Mouse (Mus musculus) hematopoietic stem cell, adult 5-6 weeks (primary cell): ENCODE measurements at regions not wholly inside any gene's neighbourhood (a gene's known extent, or its start where the extent isn't known, plus 50 kb on each side); places are given as distances from the start of the nearest gene placed in this dataset.

ENCODE experiments used
- ATAC-seq, 2 experiments: fragments of 125-278 bp in 1 of 2; replicated peaks in 1 of 2; 2 replicates each; pipeline ENCODE4 v1.8.0; 2016 to 2017; ENCODE audit warnings: inconsistent platforms in 2 of 2, mild to moderate bottlenecking in 2 of 2, moderate number of reproducible peaks in 2 of 2, low read depth in 1 of 2, moderate TSS enrichment in 1 of 2; ENCODE audit not compliant: low FRiP score in 2 of 2, poor library complexity in 2 of 2, severe bottlenecking in 2 of 2, insufficient read depth in 1 of 2, low TSS enrichment in 1 of 2

- no peak for ATAC-seq
Measured at GRCm38 (mm10) chr13:3715019-3715418, 81.2 kb downstream of the Asb13 start.

DNA sequence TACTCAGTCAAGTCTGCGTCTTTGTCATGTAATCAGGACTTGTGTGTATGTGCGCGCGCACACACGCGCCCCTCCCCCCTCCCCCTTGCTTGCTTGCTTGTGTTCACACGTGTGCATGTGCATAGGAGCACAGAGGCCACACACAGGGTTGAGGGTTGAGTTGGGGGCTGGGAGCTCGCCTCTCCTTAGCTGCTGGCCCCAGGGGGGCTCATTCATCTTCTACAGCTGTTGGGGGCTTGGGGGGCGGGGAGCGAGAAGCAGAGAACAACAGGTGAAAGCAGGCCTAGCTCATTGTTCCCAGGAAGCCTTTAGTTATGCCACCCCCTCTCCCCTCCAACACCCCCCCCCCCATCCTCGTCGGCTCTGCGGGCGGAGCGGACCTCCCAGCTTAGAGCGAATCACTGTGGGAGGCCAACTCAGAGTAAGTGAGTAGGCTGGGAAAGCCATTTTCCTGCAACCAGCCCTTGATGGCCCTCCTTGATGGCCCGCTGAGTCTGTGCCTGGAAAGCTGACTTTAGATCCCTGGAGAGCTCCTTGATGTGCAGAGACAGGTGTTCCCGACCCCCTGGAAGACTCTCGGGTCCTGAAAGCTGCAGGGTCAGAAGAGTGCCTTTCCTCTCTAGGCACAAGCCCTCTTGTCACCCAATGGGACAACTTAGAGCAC is 78.8 kb downstream of the Asb13 start:
- no peak for ATAC-seq

DNA sequence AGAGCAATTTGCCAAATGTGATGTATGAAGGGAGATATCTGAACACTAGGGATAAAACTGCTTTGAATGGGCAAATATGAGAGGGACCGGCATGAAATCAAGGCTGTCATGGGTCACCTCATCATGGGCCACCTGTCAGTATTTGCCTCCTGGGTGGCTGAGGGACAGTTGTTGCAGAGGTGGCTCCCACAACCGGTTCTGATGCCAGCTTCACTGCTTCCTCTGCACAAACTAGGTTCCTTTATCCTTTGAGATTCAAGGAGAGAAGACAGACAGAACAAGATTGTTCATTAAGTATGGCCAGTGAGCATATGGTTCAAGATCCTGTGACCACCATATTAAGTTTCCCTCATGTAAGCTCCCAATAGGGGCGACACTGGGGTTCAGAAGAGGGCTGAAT is 78.3 kb downstream of the Asb13 start:
- ATAC-seq = no peak

DNA sequence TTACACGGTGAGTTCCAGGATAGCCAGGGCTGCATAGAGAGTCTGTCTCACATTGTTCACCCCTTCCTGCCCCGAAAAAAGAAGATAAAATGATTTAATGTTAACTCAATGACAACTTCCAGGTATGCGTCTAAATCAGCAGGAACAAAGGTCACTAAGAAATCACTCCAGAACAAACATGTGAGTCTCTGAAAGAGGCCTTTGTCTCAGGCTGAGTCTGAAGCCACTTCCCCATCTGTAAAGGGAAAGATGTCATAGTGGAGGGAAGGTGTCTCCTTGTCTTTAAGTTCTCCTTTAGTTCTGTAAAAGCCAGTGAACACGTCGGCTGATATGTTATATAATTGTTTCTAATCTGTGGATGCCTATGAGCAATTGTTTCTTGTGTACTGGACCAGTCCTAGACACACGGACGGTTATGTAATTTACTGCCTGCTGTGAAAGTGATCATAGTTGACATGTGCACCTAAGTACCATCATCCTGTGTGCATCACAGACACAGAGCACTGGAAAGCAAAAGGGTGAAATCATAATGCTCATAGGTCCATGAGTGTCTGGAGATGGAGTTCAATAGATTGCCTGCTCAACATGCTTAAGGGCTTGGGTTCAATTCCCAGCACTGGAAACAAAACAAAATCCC is 76.3 kb downstream of the Asb13 start:
- peak in 1 of 2 experiments; percentile 67; a peak in 2 of 4 replicates for ATAC-seq

GRCm38 (mm10) chr13:3708896-3709631 is 75.2 kb downstream of the Asb13 start:
- ATAC-seq = no peak
